Mouse (Mus musculus): ENCODE measurements at regions not wholly inside any gene's neighbourhood (a gene's known extent, or its start where the extent isn't known, plus 50 kb on each side); places are given as distances from the start of the nearest gene placed in this dataset.

GRCm38 (mm10) chr15:59845158-59845739 is 171.2 kb downstream of the 4933412E24Rik start:
- DNase-seq (ENCODE audit: low read depth, low spot score) = peak; percentile 86

GRCm38 (mm10) chr15:59836631-59837030 is 179.8 kb downstream of the 4933412E24Rik start:
- DNase-seq (ENCODE audit: low read depth, low spot score) = peak; percentile 70

GRCm38 (mm10) chr15:59833232-59833631 is 183.2 kb downstream of the 4933412E24Rik start:
- DNase-seq (ENCODE audit: low read depth, low spot score) = no peak

GRCm38 (mm10) chr15:59831481-59831880 is 184.9 kb downstream of the 4933412E24Rik start:
- no peak for DNase-seq (ENCODE audit: low read depth, low spot score)

- DNase-seq (ENCODE audit: low read depth, low spot score) = no peak
Measured at GRCm38 (mm10) chr15:59830553-59831462, 185.6 kb downstream of the 4933412E24Rik start.

- DNase-seq (ENCODE audit: low read depth, low spot score) = peak; percentile 96
Measured at GRCm38 (mm10) chr15:59828421-59828820, 188.0 kb downstream of the 4933412E24Rik start.

GRCm38 (mm10) chr15:59826164-59826950 is 190.1 kb downstream of the 4933412E24Rik start:
- peak; percentile 42 for DNase-seq (ENCODE audit: low read depth, low spot score)

GRCm38 (mm10) chr15:59823921-59824320 is 192.5 kb downstream of the 4933412E24Rik start:
- no peak for DNase-seq (ENCODE audit: low read depth, low spot score)

DNA sequence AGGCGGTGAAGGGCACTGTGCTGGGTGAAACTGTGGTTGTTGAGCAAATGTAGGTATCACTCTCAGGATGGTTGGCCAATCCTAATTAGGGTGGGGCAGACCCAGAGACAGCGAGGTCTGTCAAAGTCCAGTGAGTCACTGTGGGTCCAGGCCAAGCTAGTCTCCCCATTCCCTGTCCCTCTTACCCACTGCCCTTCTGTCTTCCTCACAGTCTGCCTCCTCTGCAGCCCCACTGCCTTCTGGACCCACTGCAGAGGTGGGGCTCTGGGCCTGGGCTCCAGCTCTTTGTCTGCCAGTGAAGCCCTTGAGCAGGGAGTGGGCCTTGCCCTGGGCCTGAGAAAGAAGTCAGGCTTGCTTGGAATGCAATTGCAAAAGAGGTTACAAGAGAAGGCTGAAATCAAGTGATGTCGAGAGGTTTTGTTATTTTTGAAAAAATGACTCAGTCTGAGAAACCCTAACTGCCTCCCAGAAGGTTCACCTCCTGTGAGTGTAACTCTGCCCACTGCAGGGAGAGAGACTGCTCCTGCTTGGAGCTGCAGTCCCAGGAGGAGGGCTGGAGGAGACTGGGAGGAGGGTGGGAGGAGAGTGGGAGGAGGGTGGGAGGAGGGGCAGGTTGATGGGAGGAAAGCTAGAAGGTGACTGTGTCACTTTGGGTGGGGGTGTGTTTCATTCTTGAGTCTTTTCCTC is 193.3 kb downstream of the 4933412E24Rik start:
- DNase-seq (ENCODE audit: low read depth, low spot score) = peak; percentile 93

- DNase-seq (ENCODE audit: low read depth, low spot score) = no peak
Measured at GRCm38 (mm10) chr15:59820317-59820716, 196.1 kb downstream of the 4933412E24Rik start.

DNA sequence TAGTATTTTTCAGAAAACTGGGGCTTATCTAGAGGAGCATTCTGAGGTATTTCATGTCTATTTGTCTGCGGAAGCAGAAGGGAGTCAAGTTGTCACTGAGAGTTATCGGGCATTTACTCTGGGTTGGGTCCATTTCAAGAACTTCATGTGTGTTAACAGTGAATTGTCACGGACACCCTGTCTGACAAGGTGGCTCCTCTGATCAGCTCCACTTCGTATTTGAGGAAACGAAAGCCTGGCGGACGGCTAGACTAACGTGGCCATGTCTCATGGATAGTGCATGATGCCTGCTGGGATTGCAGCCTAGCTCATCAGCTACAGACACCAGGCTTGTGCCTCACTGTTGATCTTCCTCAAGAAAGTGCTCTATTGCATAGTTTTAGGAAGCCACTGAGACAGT is 200.4 kb downstream of the 4933412E24Rik start:
- no peak for DNase-seq (ENCODE audit: low read depth, low spot score)

GRCm38 (mm10) chr15:59811566-59811965 is 204.8 kb downstream of the 4933412E24Rik start:
- DNase-seq (ENCODE audit: low read depth, low spot score) = no peak

- no peak for DNase-seq (ENCODE audit: low read depth, low spot score)
Measured at GRCm38 (mm10) chr15:59809361-59809760, 207.1 kb downstream of the 4933412E24Rik start.

DNA sequence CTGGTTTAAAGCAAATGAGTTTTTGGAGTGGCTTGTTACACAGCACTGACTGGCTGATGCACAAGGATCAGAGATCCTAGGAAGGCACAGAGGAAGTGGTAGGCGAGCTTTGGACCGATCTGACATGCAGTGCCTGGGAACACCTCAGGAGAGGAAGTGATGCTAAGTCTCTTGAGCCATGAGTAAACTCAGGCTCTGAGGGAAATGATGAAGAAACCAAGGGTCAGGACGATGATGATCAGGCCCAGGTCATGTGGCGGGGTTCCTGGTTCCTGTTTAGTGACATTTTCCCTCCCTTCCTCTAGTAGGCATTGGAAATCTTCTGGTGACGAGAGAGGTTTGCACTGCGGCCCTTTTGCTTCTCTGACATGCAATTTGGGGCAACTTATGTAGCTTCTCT is 208.7 kb downstream of the 4933412E24Rik start:
- no peak for DNase-seq (ENCODE audit: low read depth, low spot score)

DNA sequence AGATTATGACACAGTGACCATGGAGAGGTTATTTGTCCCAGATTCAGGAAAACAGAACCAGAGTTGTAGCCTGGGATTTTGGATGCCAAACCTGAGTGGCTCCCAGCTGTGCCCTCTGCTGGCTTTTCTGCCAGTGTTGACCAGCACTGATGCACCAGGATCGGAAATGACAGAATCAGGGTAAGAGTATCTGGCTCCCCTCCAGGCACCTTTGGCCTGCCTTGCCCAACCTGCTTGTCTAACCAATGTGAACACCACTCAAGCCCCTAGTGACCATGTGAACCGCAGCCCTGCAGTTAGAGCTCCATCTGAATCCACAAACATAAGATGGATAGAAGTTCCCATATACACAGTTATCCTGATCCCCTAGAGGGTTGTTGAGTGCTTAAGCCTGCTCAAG is 210.6 kb downstream of the 4933412E24Rik start:
- DNase-seq (ENCODE audit: low read depth, low spot score) = no peak

- DNase-seq (ENCODE audit: low read depth, low spot score) = no peak
Measured at GRCm38 (mm10) chr15:59804821-59805220, 211.6 kb downstream of the 4933412E24Rik start.

DNA sequence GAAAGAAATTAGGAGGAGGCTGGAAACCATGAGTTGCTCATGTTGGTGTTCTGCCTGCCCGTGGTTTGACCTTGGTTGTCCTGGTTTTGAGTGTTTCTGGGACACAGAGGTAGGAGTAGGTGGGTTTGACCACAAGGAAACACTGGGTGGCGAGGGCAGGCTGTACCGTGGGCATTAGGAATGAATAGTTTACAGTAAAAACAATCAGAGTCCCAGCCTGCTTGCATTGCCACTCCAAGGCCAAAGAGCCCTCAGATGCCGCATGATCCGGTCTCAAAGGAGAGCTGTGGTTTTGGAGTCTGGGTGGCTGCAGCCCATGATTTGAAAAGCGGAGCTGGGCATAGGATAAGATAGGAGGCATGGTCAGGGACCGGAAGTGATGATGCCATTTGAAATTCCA is 212.0 kb downstream of the 4933412E24Rik start:
- no peak for DNase-seq (ENCODE audit: low read depth, low spot score)

GRCm38 (mm10) chr15:59802276-59802675 is 214.1 kb downstream of the 4933412E24Rik start:
- no peak for DNase-seq (ENCODE audit: low read depth, low spot score)

GRCm38 (mm10) chr15:59799124-59799815 is 217.1 kb downstream of the 4933412E24Rik start:
- peak; percentile 47 for DNase-seq (ENCODE audit: low read depth, low spot score)

- DNase-seq (ENCODE audit: low read depth, low spot score) = peak; percentile 60
Measured at GRCm38 (mm10) chr15:59798486-59798885, 217.9 kb downstream of the 4933412E24Rik start.

DNA sequence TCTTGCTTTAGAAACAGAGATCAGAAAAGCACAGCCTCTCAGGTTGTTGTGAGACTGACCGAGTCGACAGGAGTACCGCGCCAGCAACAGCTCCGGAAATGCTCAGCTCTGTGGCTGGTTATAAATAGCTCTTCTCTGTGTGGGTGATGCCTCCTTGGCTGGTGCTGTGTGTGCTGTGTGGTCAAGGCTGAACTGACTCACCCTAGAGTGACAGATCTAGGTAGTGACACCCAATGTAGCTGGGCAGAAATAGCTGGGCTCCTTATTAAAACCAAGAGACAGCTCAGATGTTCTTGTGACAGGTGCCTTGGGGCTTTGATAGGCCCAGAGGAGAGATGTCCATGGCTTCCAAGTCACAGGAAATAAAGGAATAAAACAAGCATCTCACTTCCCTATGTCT is 220.7 kb downstream of the 4933412E24Rik start:
- peak; percentile 79 for DNase-seq (ENCODE audit: low read depth, low spot score)

Measured in 3T3-L1 (cell line).